Mouse (Mus musculus): ENCODE measurements around the gene Slc40a1. TPM values are rescaled to one million over a fixed set of nuclear protein-coding genes. Genes with fewer than 3 reads are reported as not detected.

Gene Slc40a1
- polyA plus RNA-seq, 1 experiment from 2014 or later, result 26.0 TPM

DNA sequence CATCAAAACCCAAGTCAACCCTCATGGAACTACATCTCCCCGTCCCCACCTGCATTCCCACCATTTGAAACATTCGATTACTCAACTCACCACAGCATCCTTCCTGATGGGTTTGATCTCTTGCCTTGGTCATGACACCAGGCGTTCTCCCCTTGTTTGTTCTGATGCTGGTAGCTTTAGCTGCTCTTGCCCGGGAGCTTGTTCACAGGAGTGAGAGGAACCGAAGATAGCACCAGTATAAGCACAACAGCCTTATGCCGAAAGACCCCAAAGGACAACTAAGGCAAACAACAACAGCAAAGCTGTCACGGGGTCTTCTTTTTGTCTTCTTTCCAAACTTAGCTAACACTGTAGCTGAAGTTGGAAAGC, 1.2 kb downstream of the Slc40a1 start:
- H3K36me3 ChIP-seq (ENCODE audit: control insufficient read depth, insufficient read depth, low read length), result no peaks in the 10 kb centered on the region
- H3K9ac ChIP-seq (ENCODE audit: low read length), result peak overlapping the region; percentile 74
- no peak overlapping the region for H3K27ac ChIP-seq (replicated peaks in 1 of 2; ENCODE audit: control insufficient read depth in 1 of 2, insufficient read depth in 1 of 2, low read depth in 2 of 2, low read length in 2 of 2)
- peaks cover 0 to 5% of the 10 kb centered on the region in 2 experiments; a peak in 2 of 4 replicates for H3K4me1 ChIP-seq (ENCODE audit: control insufficient read depth in 2 of 2, insufficient read depth in 2 of 2, low read length in 2 of 2)
- peak overlapping the region; percentile 70 for H3K4me2 ChIP-seq (ENCODE audit: low read length)
- H3K4me3 ChIP-seq (ENCODE audit: control insufficient read depth in 1 of 2, insufficient read depth in 1 of 2, low read depth in 1 of 2, low read length in 2 of 2), result peak overlapping the region; percentile 55 to 88
- peak; percentile 23; the same call in 1 of the 2 replicates for ATAC-seq (ENCODE audit: insufficient number of reproducible peaks, insufficient read depth, low FRiP score, low read depth)
- H3K9me3 ChIP-seq (ENCODE audit: control insufficient read depth, low read length), result no peaks in the 10 kb centered on the region
- no peaks in the 10 kb centered on the region for H3K27me3 ChIP-seq (ENCODE audit: control insufficient read depth, insufficient read depth, low read length)
- WGBS, result 9% methylated on average over 7 of the region's 7 CpGs

DNA sequence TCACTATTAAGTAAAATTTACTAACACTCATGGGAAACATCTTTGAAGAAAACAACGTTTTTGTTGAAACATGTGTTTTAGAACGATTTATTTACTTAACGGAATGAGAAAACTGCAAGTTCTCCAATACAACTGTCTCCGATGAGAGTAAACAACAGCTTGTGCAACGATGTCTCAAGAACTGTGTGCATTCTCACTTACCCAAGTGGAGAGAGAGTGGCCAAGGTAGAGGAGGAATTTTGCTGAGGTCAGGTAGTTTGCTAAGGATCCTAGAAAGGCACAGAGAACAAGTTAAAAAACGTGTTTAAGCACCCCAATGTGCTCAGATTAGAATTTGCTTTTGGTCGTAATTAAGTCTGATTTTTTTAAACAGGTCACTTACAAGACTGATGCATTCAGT, 1.8 kb downstream of the Slc40a1 start:
- peak overlapping the region; percentile 70 for H3K4me2 ChIP-seq (ENCODE audit: low read length)
- 68% methylated on average over 7 of the region's 7 CpGs for WGBS

DNA sequence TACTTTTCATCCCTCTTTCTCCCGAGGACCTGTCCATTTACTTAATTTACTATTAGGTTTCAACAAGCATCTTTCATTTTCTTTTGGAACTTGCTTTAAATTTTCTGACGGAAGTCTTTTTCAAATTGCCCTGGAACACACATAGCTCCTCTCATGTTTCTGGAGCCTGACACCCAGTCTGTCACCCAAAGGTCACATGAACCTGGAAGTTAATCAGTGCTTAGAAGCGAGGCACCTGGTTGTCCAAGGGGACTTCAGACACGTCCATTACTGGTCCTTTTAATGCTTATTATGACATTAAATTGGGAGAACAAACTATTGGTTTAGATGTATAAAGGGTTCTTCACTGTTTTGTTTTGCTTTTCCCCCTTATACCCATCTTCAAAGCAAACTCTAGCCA, 3.0 kb downstream of the Slc40a1 start:
- ATAC-seq (ENCODE audit: insufficient number of reproducible peaks, insufficient read depth, low FRiP score, low read depth), result no peak
- peaks cover 0 to 5% of the 10 kb centered on the region in 2 experiments; a peak in 2 of 4 replicates for H3K4me1 ChIP-seq (ENCODE audit: control insufficient read depth in 2 of 2, insufficient read depth in 2 of 2, low read length in 2 of 2)
- no peaks in the 10 kb centered on the region for H3K9me3 ChIP-seq (ENCODE audit: control insufficient read depth, low read length)
- H3K27me3 ChIP-seq (ENCODE audit: control insufficient read depth, insufficient read depth, low read length), result no peaks in the 10 kb centered on the region
- H3K36me3 ChIP-seq (ENCODE audit: control insufficient read depth, insufficient read depth, low read length), result 0 out of 2 replicates have a peak, but pooled peaks cover 3% of the 10 kb centered on the region
- no peak overlapping the region for H3K9ac ChIP-seq (ENCODE audit: low read length)
- H3K27ac ChIP-seq (replicated peaks in 1 of 2; ENCODE audit: control insufficient read depth in 1 of 2, insufficient read depth in 1 of 2, low read depth in 2 of 2, low read length in 2 of 2), result no peak overlapping the region
- H3K4me2 ChIP-seq (ENCODE audit: low read length), result no peak overlapping the region
- WGBS, result 72% methylated on average over 4 of the region's 4 CpGs
- no peak overlapping the region for H3K4me3 ChIP-seq (ENCODE audit: control insufficient read depth in 1 of 2, insufficient read depth in 1 of 2, low read depth in 1 of 2, low read length in 2 of 2)

More for the DNA sequence above, 1.8 kb downstream of the Slc40a1 start:
- Histone ChIP-seq H3K4me3 (ENCODE audit: control insufficient read depth in 1 of 2, insufficient read depth in 1 of 2, low read depth in 1 of 2, low read length in 2 of 2) (peak overlapping the region in 1 of 2 experiments; percentile 55; a peak in 1 of 4 replicates), H3K9me3 (ENCODE audit: control insufficient read depth, low read length) (no peaks in the 10 kb centered on the region), H3K9ac (ENCODE audit: low read length) (no peak overlapping the region), H3K27me3 (ENCODE audit: control insufficient read depth, insufficient read depth, low read length) (no peaks in the 10 kb centered on the region), H3K4me1 (ENCODE audit: control insufficient read depth in 2 of 2, insufficient read depth in 2 of 2, low read length in 2 of 2) (peaks cover 0 to 5% of the 10 kb centered on the region in 2 experiments; a peak in 2 of 4 replicates), H3K27ac (replicated peaks in 1 of 2; ENCODE audit: control insufficient read depth in 1 of 2, insufficient read depth in 1 of 2, low read depth in 2 of 2, low read length in 2 of 2) (no peak overlapping the region), H3K36me3 (ENCODE audit: control insufficient read depth, insufficient read depth, low read length) (no peaks in the 10 kb centered on the region)
- no peak for ATAC-seq (ENCODE audit: insufficient number of reproducible peaks, insufficient read depth, low FRiP score, low read depth)

DNA sequence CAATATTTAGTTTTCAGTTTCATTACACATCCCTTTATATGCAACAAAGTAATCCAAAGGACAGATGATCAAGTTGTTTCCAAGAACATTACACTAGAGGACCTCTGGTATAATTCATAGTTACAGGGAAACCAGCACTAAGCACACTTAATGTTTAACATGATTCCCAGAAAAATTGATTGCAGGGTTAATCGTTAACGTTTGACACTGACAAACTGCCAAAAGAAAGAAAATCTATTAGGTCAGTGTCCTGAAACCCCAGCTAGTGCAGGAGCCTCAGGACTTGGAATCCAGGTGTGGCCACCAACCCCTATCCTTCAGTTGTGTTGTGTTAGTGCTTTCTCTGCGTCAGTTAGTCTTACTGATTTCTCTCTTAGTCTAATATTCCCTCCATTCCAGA, 5.6 kb downstream of the Slc40a1 start:
- WGBS, result 84% methylated on average over 3 of the region's 3 CpGs

DNA sequence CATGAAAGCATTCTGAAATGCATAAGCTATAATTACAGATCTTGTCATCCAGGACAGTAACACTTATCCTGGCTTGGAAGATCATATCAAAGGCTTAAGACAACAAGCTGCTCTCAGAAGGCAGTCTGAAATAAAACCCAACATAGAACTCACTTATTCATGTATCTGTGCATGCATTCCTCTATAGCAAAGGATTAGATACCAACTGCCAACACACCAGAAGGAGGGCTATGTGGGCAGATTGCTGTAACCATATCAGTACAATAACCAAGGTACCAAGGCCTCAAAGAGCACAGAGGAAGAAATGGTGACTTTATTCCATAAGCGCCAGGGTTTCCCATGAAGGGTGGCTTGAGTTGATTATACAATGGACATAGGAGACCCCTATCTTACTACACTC, 6.6 kb downstream of the Slc40a1 start:
- Histone ChIP-seq H3K4me3 (ENCODE audit: control insufficient read depth in 1 of 2, insufficient read depth in 1 of 2, low read depth in 1 of 2, low read length in 2 of 2) (no peak overlapping the region), H3K27me3 (ENCODE audit: control insufficient read depth, insufficient read depth, low read length) (no peaks in the 10 kb centered on the region), H3K36me3 (ENCODE audit: control insufficient read depth, insufficient read depth, low read length) (0 out of 2 replicates have a peak, but pooled peaks cover 3% of the 10 kb centered on the region), H3K9me3 (ENCODE audit: control insufficient read depth, low read length) (no peaks in the 10 kb centered on the region), H3K27ac (replicated peaks in 1 of 2; ENCODE audit: control insufficient read depth in 1 of 2, insufficient read depth in 1 of 2, low read depth in 2 of 2, low read length in 2 of 2) (no peak overlapping the region), H3K9ac (ENCODE audit: low read length) (no peak overlapping the region), H3K4me2 (ENCODE audit: low read length) (no peak overlapping the region), H3K4me1 (ENCODE audit: control insufficient read depth in 2 of 2, insufficient read depth in 2 of 2, low read length in 2 of 2) (no peaks in the 10 kb centered on the region)
- ATAC-seq (ENCODE audit: insufficient number of reproducible peaks, insufficient read depth, low FRiP score, low read depth), result no peak
- WGBS, result 89% methylated on average over 1 of the region's 1 CpGs

More for the DNA sequence above, 5.6 kb downstream of the Slc40a1 start:
- Histone ChIP-seq H3K4me3 (ENCODE audit: control insufficient read depth in 1 of 2, insufficient read depth in 1 of 2, low read depth in 1 of 2, low read length in 2 of 2) (no peak overlapping the region), H3K9ac (ENCODE audit: low read length) (no peak overlapping the region), H3K4me2 (ENCODE audit: low read length) (no peak overlapping the region), H3K27ac (replicated peaks in 1 of 2; ENCODE audit: control insufficient read depth in 1 of 2, insufficient read depth in 1 of 2, low read depth in 2 of 2, low read length in 2 of 2) (no peak overlapping the region), H3K9me3 (ENCODE audit: control insufficient read depth, low read length) (no peaks in the 10 kb centered on the region), H3K4me1 (ENCODE audit: control insufficient read depth in 2 of 2, insufficient read depth in 2 of 2, low read length in 2 of 2) (no peaks in the 10 kb centered on the region), H3K27me3 (ENCODE audit: control insufficient read depth, insufficient read depth, low read length) (no peaks in the 10 kb centered on the region), H3K36me3 (ENCODE audit: control insufficient read depth, insufficient read depth, low read length) (0 out of 2 replicates have a peak, but pooled peaks cover 3% of the 10 kb centered on the region)
- ATAC-seq (ENCODE audit: insufficient number of reproducible peaks, insufficient read depth, low FRiP score, low read depth), result no peak

DNA sequence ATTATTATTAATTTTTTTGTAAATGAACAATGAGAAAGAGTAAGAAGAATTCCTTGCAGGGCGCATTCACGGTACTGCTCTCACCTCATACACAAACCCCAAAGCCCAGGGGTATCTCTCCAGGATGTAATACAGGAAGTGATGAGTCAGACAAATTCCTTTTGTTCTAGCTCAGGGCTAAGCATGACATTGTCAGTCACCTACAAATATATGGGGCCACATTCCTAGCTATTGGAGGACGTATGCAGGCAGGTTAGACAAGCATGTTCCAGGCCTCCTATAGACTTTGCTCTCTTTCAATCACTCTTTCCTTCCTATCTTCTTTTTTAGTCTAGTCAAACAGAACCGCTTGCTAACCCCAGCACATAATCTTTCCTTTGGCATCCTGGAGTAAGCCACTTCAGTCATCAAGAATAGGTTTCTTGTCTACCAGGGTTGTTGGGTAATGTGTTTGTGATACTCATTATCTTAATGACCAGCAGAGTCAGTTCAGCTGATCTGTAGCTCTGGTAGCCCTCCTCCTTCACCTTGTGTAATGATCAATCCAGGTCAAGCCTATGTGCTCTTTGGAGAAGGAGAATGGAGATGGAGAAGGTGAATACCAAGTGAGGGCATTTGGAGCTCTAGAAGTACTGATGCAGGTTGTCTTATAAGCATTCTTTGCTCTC, 9.1 kb downstream of the Slc40a1 start:
- H3K4me1 ChIP-seq (ENCODE audit: control insufficient read depth in 2 of 2, insufficient read depth in 2 of 2, low read length in 2 of 2), result no peaks in the 10 kb centered on the region
- no peaks in the 10 kb centered on the region for H3K9me3 ChIP-seq (ENCODE audit: control insufficient read depth, low read length)
- H3K27ac ChIP-seq (replicated peaks in 1 of 2; ENCODE audit: control insufficient read depth in 1 of 2, insufficient read depth in 1 of 2, low read depth in 2 of 2, low read length in 2 of 2), result no peak overlapping the region
- 0 out of 2 replicates have a peak, but pooled peaks cover 3% of the 10 kb centered on the region for H3K36me3 ChIP-seq (ENCODE audit: control insufficient read depth, insufficient read depth, low read length)
- no peak overlapping the region for H3K4me3 ChIP-seq (ENCODE audit: control insufficient read depth in 1 of 2, insufficient read depth in 1 of 2, low read depth in 1 of 2, low read length in 2 of 2)
- H3K4me2 ChIP-seq (ENCODE audit: low read length), result no peak overlapping the region
- H3K9ac ChIP-seq (ENCODE audit: low read length), result no peak overlapping the region
- 54% methylated on average over 4 of the region's 4 CpGs for WGBS
- ATAC-seq (ENCODE audit: insufficient number of reproducible peaks, insufficient read depth, low FRiP score, low read depth), result no peak
- no peaks in the 10 kb centered on the region for H3K27me3 ChIP-seq (ENCODE audit: control insufficient read depth, insufficient read depth, low read length)

DNA sequence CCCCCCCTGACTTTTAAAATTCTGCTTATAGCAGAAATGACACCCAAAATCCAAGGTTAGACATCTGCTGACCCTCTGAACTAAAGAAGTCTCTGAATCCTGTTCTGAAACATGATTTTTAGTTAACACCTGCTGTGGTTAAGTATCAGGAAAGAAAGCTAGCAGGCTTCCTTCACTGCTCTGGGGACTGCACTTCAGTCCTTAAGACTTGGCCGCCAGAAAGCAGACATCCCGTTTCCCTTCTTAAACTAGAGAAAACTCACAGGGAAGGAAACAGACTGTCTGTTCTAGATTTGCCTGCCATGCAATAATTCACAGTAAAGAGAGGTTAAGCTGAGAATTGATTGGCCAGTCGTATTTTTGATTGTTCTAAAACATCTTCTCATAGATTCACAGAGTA, 10.1 kb downstream of the Slc40a1 start:
- Histone ChIP-seq H3K9ac (ENCODE audit: low read length) (no peak overlapping the region), H3K27ac (replicated peaks in 1 of 2; ENCODE audit: control insufficient read depth in 1 of 2, insufficient read depth in 1 of 2, low read depth in 2 of 2, low read length in 2 of 2) (no peak overlapping the region), H3K27me3 (ENCODE audit: control insufficient read depth, insufficient read depth, low read length) (no peaks in the 10 kb centered on the region), H3K4me1 (ENCODE audit: control insufficient read depth in 2 of 2, insufficient read depth in 2 of 2, low read length in 2 of 2) (no peaks in the 10 kb centered on the region), H3K4me3 (ENCODE audit: control insufficient read depth in 1 of 2, insufficient read depth in 1 of 2, low read depth in 1 of 2, low read length in 2 of 2) (no peak overlapping the region), H3K4me2 (ENCODE audit: low read length) (no peak overlapping the region), H3K9me3 (ENCODE audit: control insufficient read depth, low read length) (no peaks in the 10 kb centered on the region), H3K36me3 (ENCODE audit: control insufficient read depth, insufficient read depth, low read length) (0 out of 2 replicates have a peak, but pooled peaks cover 5% of the 10 kb centered on the region)
- no peak for ATAC-seq (ENCODE audit: insufficient number of reproducible peaks, insufficient read depth, low FRiP score, low read depth)
- 69% methylated on average over 3 of the region's 3 CpGs for WGBS

DNA sequence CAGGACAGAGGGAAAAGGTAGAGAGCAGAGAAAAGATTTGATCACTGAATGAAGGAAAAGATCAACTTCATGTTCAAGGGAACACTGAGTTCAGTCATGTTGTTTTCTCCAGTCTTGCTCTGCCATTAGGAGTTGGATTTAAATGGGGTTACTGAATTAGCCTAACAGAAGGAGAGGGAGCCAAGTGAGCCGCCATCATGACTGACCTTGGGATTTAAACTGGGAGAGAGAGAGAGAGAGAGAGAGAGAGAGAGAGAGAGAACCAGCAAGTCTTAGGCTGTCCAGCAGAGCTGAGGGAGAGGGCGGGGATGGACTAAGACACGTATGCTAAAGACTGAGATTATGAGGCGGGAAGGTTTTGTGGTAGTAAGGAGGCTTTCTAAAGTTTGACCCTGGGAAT, 12.1 kb downstream of the Slc40a1 start:
- WGBS, result 86% methylated on average over 4 of the region's 4 CpGs
- Histone ChIP-seq H3K4me3 (ENCODE audit: control insufficient read depth in 1 of 2, insufficient read depth in 1 of 2, low read depth in 1 of 2, low read length in 2 of 2) (no peak overlapping the region), H3K4me2 (ENCODE audit: low read length) (no peak overlapping the region), H3K9me3 (ENCODE audit: control insufficient read depth, low read length) (no peaks in the 10 kb centered on the region), H3K27me3 (ENCODE audit: control insufficient read depth, insufficient read depth, low read length) (no peaks in the 10 kb centered on the region), H3K36me3 (ENCODE audit: control insufficient read depth, insufficient read depth, low read length) (0 out of 2 replicates have a peak, but pooled peaks cover 10% of the 10 kb centered on the region), H3K27ac (replicated peaks in 1 of 2; ENCODE audit: control insufficient read depth in 1 of 2, insufficient read depth in 1 of 2, low read depth in 2 of 2, low read length in 2 of 2) (no peak overlapping the region), H3K9ac (ENCODE audit: low read length) (no peak overlapping the region), H3K4me1 (ENCODE audit: control insufficient read depth in 2 of 2, insufficient read depth in 2 of 2, low read length in 2 of 2) (no peaks in the 10 kb centered on the region)
- no peak for ATAC-seq (ENCODE audit: insufficient number of reproducible peaks, insufficient read depth, low FRiP score, low read depth)

Data from heart, embryonic 14.5 days (tissue).